Mouse (Mus musculus): ENCODE data around the gene Senp8.

- no peak for TF ChIP-seq POLR2A (IDR thresholded peaks at IDR 0.05; ENCODE audit: low read depth, low read length)
- TF ChIP-seq CTCF (conservative IDR thresholded peaks at IDR 0.05; ENCODE audit: insufficient read depth, insufficient read length, low read depth, low read length) = no peak
Observed at GRCm38 (mm10) chr9:59748969-59749368, 1.5 kb downstream of the Senp8 start.
